Mouse (Mus musculus) heart, embryonic 13.5 days (tissue): ENCODE measurements at regions not wholly inside any gene's neighbourhood (a gene's known extent, or its start where the extent isn't known, plus 50 kb on each side); places are given as distances from the start of the nearest gene placed in this dataset.

Experiments
- ATAC-seq: fragments of 200-750 bp; cut with Nextera tagmentation; 2 replicates; pipeline ENCODE4 v1.8.0; 2017; ENCODE audit warnings: moderate TSS enrichment; ENCODE audit not compliant: insufficient number of reproducible peaks, low FRiP score, low TSS enrichment; ENCODE audit errors: extremely low read depth
- H3K27ac ChIP-seq: fragments of 300-500 bp; sonication (generic); replicated peaks from 2 replicates; pipeline ENCODE4 v1.5.1; 2015; ENCODE audit warnings: moderate library complexity, mild to moderate bottlenecking, inconsistent platforms
- H3K27me3 ChIP-seq: fragments of 300-500 bp; sonication (generic); replicated peaks from 2 replicates; pipeline ENCODE4 v1.6.1; 2015; ENCODE audit warnings: mild to moderate bottlenecking, inconsistent platforms
- H3K36me3 ChIP-seq: fragments of 300-500 bp; sonication (generic); 2 replicates; pipeline ENCODE4 v1.6.1; 2015; ENCODE audit warnings: mild to moderate bottlenecking, inconsistent platforms
- H3K4me1 ChIP-seq: fragments of 300-500 bp; sonication (generic); 2 replicates; pipeline ENCODE4 v1.6.1; 2015; ENCODE audit warnings: inconsistent platforms
- H3K4me2 ChIP-seq: fragments of 300-500 bp; sonication (generic); 2 replicates; pipeline ENCODE4 v1.6.1; 2015; ENCODE audit warnings: inconsistent platforms, mild to moderate bottlenecking, moderate library complexity
- H3K4me3 ChIP-seq: fragments of 300-500 bp; sonication (generic); 2 replicates; pipeline ENCODE4 v1.5.1; 2015; ENCODE audit warnings: moderate library complexity, mild to moderate bottlenecking, inconsistent platforms
- H3K9ac ChIP-seq: fragments of 300-500 bp; sonication (generic); 2 replicates; pipeline ENCODE4 v1.6.1; 2015; ENCODE audit warnings: inconsistent platforms, mild to moderate bottlenecking, moderate library complexity
- H3K9me3 ChIP-seq: fragments of 300-500 bp; sonication (generic); 2 replicates; pipeline ENCODE4 v1.6.1; 2016; ENCODE audit warnings: inconsistent platforms
- WGBS: fragments of 180-500 bp; shearing (Covaris S2); methylation state at CpG from one replicate; pipeline ENCODE4 v1.1.7; 2015; ENCODE audit warnings: mixed read lengths; 5-methylcytosine and 5-hydroxymethylcytosine counted together

GRCm38 (mm10) chr10:99488195-99489080, 225.4 kb downstream of the Dusp6 start:
- no peak overlapping the region for H3K4me3 ChIP-seq

GRCm38 (mm10) chr10:99511514-99512237, 247.8 kb downstream of the Csl start:
- no peak overlapping the region for H3K9ac ChIP-seq
- no peaks in the 10 kb centered on the region for H3K36me3 ChIP-seq
- H3K4me3 ChIP-seq = no peak overlapping the region
- no peaks in the 10 kb centered on the region for H3K4me1 ChIP-seq
- no peak for ATAC-seq
- no peaks in the 10 kb centered on the region for H3K27me3 ChIP-seq
- no peaks in the 10 kb centered on the region for H3K9me3 ChIP-seq
- no peak overlapping the region for H3K4me2 ChIP-seq
- H3K27ac ChIP-seq = no peak overlapping the region
- WGBS = 72% methylated on average over 17 of the region's 17 CpGs

More at GRCm38 (mm10) chr10:99488195-99489080, 225.4 kb downstream of the Dusp6 start:
- ATAC-seq = no peak
- WGBS = 79% methylated on average over 16 of the region's 16 CpGs
- no peak overlapping the region for H3K27ac ChIP-seq
- H3K27me3 ChIP-seq = no peaks in the 10 kb centered on the region
- H3K4me1 ChIP-seq = no peaks in the 10 kb centered on the region
- H3K36me3 ChIP-seq = no peaks in the 10 kb centered on the region
- H3K9me3 ChIP-seq = peaks cover 14% of the 10 kb centered on the region
- H3K9ac ChIP-seq = no peak overlapping the region
- H3K4me2 ChIP-seq = no peak overlapping the region

GRCm38 (mm10) chr10:99517944-99518343, 241.5 kb downstream of the Csl start:
- no peaks in the 10 kb centered on the region for H3K9me3 ChIP-seq
- no peaks in the 10 kb centered on the region for H3K27me3 ChIP-seq
- no peak overlapping the region for H3K27ac ChIP-seq
- no peak overlapping the region for H3K4me3 ChIP-seq
- no peak overlapping the region for H3K9ac ChIP-seq
- no peaks in the 10 kb centered on the region for H3K36me3 ChIP-seq
- 60% methylated on average over 4 of the region's 4 CpGs for WGBS
- ATAC-seq = no peak
- H3K4me1 ChIP-seq = peaks cover 7% of the 10 kb centered on the region; the same call in 1 of the 2 replicates
- no peak overlapping the region for H3K4me2 ChIP-seq

DNA sequence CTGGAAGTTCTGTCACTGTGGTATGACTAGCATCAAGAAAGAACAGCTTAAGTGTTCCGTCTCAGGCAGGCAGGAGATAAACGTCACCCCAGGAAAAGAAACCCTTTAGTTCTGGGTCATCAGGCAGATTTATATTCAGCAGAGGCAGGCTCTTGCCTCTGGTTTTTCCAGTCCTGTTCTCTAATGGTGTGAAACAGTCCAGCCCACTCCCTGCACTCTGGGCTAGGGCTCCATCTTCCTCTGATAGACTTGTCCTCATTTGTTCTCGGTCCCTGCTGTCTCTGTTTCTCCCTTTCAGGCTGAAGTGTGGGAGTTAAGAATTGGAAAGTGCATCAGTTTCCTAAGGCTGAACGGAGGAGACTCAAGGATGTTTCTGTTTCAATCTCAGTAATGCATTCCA, 240.0 kb downstream of the Csl start:
- Histone ChIP-seq H3K4me2 (no peak overlapping the region), H3K27ac (no peak overlapping the region), H3K4me1 (peaks cover 15% of the 10 kb centered on the region), H3K9ac (no peak overlapping the region), H3K4me3 (no peak overlapping the region), H3K9me3 (no peaks in the 10 kb centered on the region), H3K36me3 (no peaks in the 10 kb centered on the region), H3K27me3 (no peaks in the 10 kb centered on the region)
- WGBS = 29% methylated on average over 4 of the region's 4 CpGs
- ATAC-seq = no peak

DNA sequence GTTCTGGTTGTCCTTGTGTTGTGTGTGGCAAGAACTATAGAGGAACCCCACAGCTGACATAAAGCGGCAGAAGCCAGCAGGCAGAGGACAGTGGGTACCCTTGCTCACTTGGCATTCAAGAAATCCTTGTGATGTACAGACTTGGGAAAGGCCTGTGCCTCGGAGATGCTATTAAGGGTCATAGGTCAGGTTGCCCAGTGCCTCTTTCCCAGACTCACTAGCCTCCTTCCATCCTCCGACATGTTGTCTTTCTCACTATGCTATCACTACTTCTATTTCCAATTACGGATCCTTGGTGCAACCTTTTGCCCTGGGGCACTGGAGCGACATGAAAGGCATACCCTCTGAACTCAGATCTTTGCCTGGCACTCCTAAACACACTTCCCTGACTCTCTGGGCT, 235.6 kb downstream of the Csl start:
- Histone ChIP-seq H3K27ac (peak overlapping the region; percentile 73; the same call in 1 of the 2 replicates), H3K27me3 (no peaks in the 10 kb centered on the region), H3K4me1 (peaks cover 22% of the 10 kb centered on the region), H3K4me3 (no peak overlapping the region), H3K9ac (no peak overlapping the region), H3K36me3 (no peaks in the 10 kb centered on the region), H3K4me2 (peak overlapping the region; percentile 67), H3K9me3 (no peaks in the 10 kb centered on the region)
- 57% methylated on average over 5 of the region's 5 CpGs for WGBS
- no peak for ATAC-seq

DNA sequence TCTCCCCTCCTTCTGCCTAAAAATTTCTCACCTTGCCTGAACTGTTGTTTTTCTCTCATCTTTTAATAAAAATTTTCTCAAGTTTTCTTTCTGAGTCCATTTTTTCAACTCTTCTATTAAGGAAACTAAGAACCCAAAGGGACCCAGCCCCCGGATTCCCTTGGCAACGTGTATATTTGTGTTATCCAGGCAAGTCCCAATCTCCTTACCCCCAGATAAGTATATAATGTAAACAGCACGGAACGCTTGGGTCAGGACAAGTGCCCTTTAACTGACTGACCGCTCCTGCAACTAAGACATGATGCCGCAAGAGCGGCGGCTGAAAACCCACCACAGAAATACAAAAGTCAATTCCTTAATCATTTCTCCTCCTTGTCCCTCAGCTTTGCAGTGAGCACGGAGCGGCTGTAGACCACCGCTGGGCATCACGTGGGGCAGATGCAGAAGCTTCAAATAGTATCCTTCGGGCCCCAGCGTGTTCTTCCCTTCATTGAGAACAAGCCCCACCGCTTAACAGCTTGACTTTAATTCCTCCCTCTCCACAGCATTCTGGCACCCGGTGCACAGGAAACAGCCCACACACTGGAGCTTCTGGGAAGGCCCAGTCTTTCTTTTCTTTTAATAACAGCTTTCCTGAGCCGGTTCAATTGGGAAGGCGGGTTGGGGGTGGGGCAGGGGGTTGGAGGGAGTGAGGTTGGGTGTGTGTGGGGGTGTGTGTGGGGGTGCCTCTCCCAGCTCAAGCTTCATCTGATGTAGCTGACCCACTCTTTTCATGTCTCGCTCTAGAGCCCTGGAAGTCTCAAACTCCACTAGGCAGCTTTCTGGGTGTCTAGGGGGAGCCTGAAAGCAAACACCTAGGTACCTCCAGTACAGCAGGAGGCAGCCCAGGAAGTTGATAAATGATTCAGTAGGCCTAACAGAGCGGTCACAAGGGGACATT, 234.9 kb downstream of the Csl start:
- H3K4me1 ChIP-seq = peaks cover 26% of the 10 kb centered on the region
- no peaks in the 10 kb centered on the region for H3K9me3 ChIP-seq
- H3K9ac ChIP-seq = peak overlapping the region; percentile 71
- H3K27ac ChIP-seq = peak overlapping the region; percentile 73
- H3K27me3 ChIP-seq = no peaks in the 10 kb centered on the region
- ATAC-seq = no peak; the same call in 1 of the 2 replicates
- no peaks in the 10 kb centered on the region for H3K36me3 ChIP-seq
- H3K4me3 ChIP-seq = peak overlapping the region; percentile 35
- 20% methylated on average over 20 of the region's 20 CpGs for WGBS
- peak overlapping the region; percentile 67 for H3K4me2 ChIP-seq

DNA sequence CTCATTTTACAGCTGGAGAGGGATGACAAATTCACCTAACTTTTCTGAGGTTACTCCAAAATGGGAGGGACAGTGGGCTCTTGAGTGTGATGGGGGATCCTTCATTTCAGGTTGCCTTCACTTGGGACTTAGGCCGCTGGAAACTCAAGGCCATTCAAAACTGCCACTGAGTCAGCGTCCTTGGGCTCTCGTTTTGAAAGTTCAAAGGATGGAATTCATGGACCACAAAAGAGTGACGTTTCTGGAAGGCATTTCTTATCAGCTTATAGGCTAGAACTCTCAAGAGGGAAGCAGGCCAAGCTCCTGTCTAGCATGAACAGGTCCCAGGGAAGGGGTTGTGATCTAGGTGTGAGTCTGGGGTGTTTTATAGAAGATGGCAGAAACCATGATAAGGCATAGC, 233.3 kb downstream of the Csl start:
- no peak overlapping the region for H3K4me2 ChIP-seq
- no peak overlapping the region for H3K9ac ChIP-seq
- no peaks in the 10 kb centered on the region for H3K27me3 ChIP-seq
- no peak for ATAC-seq
- no peaks in the 10 kb centered on the region for H3K9me3 ChIP-seq
- WGBS = 56% methylated on average over 4 of the region's 4 CpGs
- no peaks in the 10 kb centered on the region for H3K36me3 ChIP-seq
- no peak overlapping the region for H3K27ac ChIP-seq
- H3K4me3 ChIP-seq = no peak overlapping the region
- H3K4me1 ChIP-seq = peaks cover 27% of the 10 kb centered on the region

- WGBS = 79% methylated on average over 5 of the region's 5 CpGs
These were observed 232.9 kb downstream of the Csl start for GRCm38 (mm10) chr10:99526561-99526960.

GRCm38 (mm10) chr10:99531104-99531503, 228.4 kb downstream of the Csl start:
- Histone ChIP-seq H3K36me3 (no peaks in the 10 kb centered on the region), H3K9ac (no peak overlapping the region), H3K27ac (no peak overlapping the region), H3K4me2 (no peak overlapping the region), H3K9me3 (no peaks in the 10 kb centered on the region), H3K4me1 (peaks cover 25% of the 10 kb centered on the region), H3K27me3 (no peaks in the 10 kb centered on the region), H3K4me3 (no peak overlapping the region)
- no peak for ATAC-seq

More at GRCm38 (mm10) chr10:99526561-99526960, 232.9 kb downstream of the Csl start:
- H3K9me3 ChIP-seq = no peaks in the 10 kb centered on the region
- no peak for ATAC-seq
- H3K4me2 ChIP-seq = no peak overlapping the region
- no peak overlapping the region for H3K9ac ChIP-seq
- no peak overlapping the region for H3K4me3 ChIP-seq
- no peaks in the 10 kb centered on the region for H3K27me3 ChIP-seq
- no peak overlapping the region for H3K27ac ChIP-seq
- no peaks in the 10 kb centered on the region for H3K36me3 ChIP-seq
- peaks cover 30% of the 10 kb centered on the region for H3K4me1 ChIP-seq

DNA sequence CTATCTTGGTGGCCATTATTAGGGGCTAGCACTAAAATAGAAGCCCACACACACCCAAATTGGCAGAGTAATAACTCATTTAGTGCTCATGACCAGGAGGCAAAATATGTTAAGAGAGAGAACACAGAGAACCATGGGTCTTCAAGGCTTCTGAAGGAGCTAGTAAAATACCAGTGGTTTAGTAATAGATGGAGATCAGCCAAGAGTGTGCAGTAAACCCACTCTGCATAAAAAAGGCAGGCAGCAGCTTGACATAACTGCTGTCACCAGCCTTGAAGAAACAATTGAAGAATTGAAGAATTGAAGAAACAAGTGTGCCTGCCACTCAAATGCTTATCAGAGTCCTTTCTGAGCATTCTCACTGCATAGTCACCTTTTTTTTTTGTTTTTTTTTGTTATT, 227.9 kb downstream of the Csl start:
- no peak overlapping the region for H3K27ac ChIP-seq
- H3K9me3 ChIP-seq = no peaks in the 10 kb centered on the region
- H3K27me3 ChIP-seq = no peaks in the 10 kb centered on the region
- peaks cover 25% of the 10 kb centered on the region for H3K4me1 ChIP-seq
- H3K4me3 ChIP-seq = no peak overlapping the region
- no peak overlapping the region for H3K9ac ChIP-seq
- H3K4me2 ChIP-seq = no peak overlapping the region
- ATAC-seq = no peak
- H3K36me3 ChIP-seq = no peaks in the 10 kb centered on the region

DNA sequence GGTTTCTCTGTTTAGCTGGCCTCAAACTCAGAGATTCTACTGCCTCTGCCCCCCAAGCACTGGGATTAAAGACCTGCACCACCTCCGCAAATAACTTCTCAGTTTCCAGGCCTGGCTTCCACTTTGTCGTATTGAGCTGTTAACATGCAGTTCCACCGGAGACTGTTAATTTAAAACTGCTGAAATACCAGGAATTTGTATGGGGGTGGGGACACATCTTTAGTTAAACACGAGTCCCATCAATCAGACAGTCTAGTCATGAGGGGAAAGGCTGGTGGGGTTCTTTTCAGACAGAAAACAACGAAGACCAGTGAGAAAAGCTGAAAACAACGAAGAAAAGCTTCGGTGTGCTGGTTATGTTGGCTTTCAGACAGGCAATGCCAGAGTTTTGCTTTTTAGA, 227.5 kb downstream of the Csl start:
- no peak overlapping the region for H3K4me2 ChIP-seq
- H3K36me3 ChIP-seq = no peaks in the 10 kb centered on the region
- no peak overlapping the region for H3K4me3 ChIP-seq
- peaks cover 25% of the 10 kb centered on the region for H3K4me1 ChIP-seq
- H3K27me3 ChIP-seq = no peaks in the 10 kb centered on the region
- 63% methylated on average over 7 of the region's 7 CpGs for WGBS
- no peaks in the 10 kb centered on the region for H3K9me3 ChIP-seq
- no peak overlapping the region for H3K9ac ChIP-seq
- 0 out of 2 replicates have a peak overlapping the region, but pooled peaks have one; percentile 0 for H3K27ac ChIP-seq
- no peak for ATAC-seq
